Mouse (Mus musculus) olfactory bulb, adult 2 months (tissue): ENCODE measurements around the gene Fam189a1.

Experiments
- CTCF ChIP-seq: fragments of 200-500 bp; IDR thresholded peaks from 2 replicates; pipeline ENCODE4 v1.5.1; 2012; ENCODE audit warnings: low read depth, mild to moderate bottlenecking, low read length, moderate library complexity; ENCODE audit not compliant: insufficient read depth
- POLR2A ChIP-seq: fragments of 200-500 bp; IDR thresholded peaks from 2 replicates; pipeline ENCODE4 v1.6.1; 2012; ENCODE audit warnings: mild to moderate bottlenecking, low read depth, low read length, moderate library complexity; ENCODE audit not compliant: insufficient read depth

DNA sequence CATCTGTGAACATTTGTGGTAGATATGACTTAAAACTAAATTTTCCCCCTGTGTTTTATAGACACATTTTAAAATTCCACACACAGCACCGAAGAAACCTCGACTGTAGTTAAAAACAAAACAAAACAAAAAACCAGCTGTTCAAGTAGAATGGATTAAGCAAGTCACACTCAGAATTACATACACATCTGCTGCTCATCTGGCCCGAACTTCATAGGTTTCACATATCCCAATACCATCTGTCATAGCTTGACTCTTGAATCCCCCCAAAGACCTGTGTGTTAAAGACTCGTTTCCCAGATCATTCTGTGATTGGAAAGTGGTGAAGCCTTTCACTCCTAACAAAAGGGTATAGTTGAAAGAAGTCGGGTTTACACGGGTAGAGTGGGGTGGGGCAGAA lies 274.1 kb downstream of the Fam189a1 start:
- TF ChIP-seq CTCF (no peak), POLR2A (no peak)
